Mouse (Mus musculus) G1E-ER4 (cell line): ENCODE measurements around the gene Ttn. TPM values are rescaled to one million over a fixed set of nuclear protein-coding genes. Genes with fewer than 3 reads are reported as not detected.

ENCODE experiments used
- GATA1 ChIP-seq: IDR thresholded peaks from one replicate; pipeline ENCODE4 v1.8.0; 2012; ENCODE audit warnings: low read length, inconsistent platforms
- polyA plus RNA-seq: library from polyadenylated mRNA; stranded (reverse); fragments of >175 nt; gene quantifications from 2 replicates; pipeline ENCODE4 v1.2.3, GENCODE M21; 2012

Ttn gene
- polyA plus RNA-seq, 1 experiment: not detected

DNA sequence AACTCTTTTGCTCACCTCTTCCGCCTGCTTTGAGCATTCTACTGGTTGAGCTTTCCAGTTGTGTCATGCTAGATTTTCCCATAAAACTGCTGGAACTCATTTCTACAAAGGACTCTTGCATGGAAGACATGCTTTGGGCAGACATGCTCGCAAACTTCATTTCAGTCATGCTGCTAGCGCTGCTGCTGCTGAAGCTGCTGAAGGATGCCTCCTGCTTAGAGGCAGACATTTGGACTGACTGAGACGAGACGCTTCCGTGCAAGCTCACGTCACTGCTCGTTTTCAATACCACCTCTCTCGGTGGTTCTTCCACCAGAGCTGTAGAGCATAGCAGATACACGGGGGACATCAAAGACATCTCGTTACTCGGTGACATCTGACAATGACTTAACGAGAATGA lies 276.7 kb downstream of the Ttn start:
- no peak for TF ChIP-seq GATA1

- TF ChIP-seq GATA1: no peak
Measured at GRCm38 (mm10) chr2:76702751-76703150, 279.6 kb downstream of the Ttn start.

GRCm38 (mm10) chr2:76702188-76702587 lies 280.2 kb downstream of the Ttn start:
- no peak for TF ChIP-seq GATA1

DNA sequence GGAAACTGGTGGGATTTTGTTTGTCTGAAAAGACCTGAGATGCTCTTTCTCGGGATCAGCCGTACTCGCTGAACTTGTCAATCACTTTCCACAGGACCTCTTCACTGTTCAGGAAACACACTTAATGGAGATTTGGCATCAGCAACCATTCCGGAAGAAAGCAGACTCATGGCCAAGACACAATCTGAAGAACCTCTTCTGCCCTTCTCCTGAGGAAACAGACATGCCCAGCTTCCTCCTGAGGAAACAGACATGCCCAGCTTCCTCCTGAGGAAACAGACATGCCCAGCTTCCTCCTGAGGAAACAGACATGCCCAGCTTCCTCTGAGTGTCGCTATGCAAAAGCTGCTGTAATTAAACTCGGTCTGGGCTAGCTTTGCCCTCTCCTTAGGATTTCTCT lies 287.1 kb downstream of the Ttn start:
- TF ChIP-seq GATA1: no peak

DNA sequence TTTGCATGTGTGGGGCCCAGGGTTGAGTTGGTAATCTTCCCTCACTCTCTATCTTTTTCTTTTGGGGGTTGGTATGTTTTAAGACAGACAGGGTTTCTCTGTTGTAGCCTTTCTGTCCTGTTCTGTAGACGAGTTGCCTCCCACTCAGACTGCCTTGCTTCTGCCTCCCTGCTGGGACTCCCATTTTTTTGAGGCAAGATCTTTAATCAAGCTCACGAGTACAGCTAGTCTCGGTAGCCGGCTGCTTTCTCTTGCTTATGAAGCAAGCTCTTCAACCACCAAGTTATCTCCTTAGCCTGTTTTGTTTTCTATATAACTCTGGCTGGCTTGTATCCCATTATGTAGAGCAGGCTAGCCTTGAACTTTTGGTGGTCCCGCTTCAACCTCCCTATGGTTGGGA lies 288.6 kb downstream of the Ttn start:
- no peak for TF ChIP-seq GATA1

DNA sequence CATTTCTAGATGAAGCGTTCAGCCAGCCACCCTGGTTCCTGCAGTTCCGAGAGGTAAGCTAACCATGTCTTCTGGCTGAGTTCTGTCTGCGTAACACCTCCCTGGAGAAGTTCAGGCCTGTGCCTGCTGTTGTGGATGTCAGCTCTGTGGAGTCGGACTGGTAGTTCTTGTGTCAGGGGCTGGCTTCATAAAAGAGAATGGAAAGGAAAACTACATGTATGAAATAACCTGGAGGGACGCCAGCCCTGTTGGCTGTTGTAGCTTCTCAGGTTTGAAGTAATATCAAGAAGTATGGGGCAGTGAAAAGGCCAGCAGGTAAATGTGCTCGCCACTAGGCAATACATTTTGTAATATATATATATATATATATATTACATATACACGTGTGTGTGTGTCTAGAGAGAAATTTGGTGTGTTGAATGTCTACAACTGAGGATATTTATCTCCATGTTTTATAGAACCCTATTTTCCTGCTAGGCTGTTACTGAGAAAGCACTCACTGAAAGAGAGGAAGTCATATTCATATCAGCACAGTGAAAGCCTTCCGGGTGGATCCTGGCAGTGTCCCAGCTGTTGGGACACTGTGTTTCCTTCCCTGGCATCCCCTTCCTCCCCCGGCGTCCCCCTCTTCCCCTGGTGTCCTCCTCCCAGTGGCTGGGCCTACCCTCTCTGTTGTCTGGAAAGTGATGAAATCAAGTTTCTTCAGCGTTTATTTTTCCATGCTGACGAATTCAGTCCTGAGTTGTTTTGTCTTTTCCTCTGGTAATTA lies 291.7 kb downstream of the Ttn start:
- TF ChIP-seq GATA1: no peak

DNA sequence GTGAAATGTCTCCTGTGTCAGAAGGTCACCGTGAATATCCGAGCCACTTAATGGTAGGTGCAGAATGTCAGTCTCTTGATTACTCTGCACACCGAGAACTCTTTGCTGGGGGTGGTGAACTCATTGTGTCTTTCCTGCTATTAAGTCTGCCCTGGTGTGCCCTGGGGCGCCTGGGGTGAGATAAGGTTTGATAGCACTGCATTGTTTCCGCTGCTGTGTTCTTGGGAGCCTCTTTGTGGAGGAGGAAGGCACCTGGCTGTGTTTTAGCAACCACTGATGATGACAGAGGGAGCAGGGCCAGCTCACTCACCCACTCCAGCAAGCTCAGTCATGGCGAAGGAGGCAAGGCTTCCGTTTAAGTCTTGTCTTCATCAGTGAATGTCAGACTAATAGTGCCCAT lies 294.2 kb downstream of the Ttn start:
- no peak for TF ChIP-seq GATA1

DNA sequence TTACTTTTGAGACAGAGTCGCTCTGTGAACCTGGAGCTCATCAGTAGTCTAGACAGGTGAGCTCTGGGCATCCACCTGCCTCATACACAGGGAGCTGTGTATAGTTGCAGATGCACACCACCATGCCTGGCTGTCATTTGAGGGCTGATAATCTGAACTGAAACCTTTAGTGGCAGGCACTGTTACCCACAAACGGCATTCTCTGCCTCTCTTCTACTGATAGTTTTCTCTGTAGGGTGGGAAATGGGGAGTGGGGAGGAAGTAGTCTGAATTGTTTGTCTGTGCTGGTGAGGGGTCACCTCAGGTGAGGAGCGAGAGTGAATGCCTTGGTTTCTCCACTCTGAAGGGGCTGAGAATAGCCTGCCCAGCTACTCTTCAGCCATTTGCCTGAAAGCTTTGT lies 294.7 kb downstream of the Ttn start:
- TF ChIP-seq GATA1: no peak

DNA sequence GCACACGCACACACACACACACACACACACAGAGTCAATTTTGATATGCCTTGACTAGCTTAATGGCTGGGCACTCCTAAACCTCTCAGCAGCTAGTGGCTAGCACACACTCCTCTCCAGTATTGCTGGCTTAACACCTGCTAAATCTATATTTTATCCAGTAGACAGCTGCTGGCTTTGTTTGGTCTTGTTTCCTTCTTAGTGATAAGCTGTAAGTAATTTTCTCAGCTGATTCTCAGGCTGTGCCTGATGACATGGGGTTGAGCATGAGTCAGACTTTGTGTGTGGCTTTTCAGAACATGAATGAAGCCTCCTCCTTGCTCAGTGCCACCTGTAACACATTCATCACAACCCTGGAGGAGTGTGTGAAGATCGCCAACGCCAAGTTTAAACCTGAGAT lies 295.4 kb downstream of the Ttn start:
- no peak for TF ChIP-seq GATA1

DNA sequence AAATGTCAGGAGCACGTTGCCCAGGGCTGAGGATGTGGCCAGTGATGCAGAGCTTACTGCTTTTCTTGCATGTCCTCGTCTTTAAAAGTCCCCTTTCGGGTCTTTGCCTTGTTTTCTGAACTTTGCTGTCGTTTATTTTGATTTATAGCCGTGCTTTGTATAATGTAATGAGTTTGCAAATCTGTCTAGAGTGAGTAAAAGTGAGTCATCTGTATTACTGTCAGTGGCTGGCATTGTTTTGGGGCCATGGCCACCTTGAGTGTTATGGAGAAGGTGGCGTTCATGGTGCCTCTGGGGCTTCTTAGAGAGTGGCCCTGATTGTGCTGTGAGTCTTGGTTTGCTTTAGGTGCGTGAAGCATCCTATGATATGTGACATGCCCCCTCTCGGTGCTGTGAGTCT lies 300.0 kb downstream of the Ttn start:
- TF ChIP-seq GATA1: no peak

- TF ChIP-seq GATA1: no peak
Measured at GRCm38 (mm10) chr2:76676401-76677226, 305.7 kb downstream of the Ttn start.

DNA sequence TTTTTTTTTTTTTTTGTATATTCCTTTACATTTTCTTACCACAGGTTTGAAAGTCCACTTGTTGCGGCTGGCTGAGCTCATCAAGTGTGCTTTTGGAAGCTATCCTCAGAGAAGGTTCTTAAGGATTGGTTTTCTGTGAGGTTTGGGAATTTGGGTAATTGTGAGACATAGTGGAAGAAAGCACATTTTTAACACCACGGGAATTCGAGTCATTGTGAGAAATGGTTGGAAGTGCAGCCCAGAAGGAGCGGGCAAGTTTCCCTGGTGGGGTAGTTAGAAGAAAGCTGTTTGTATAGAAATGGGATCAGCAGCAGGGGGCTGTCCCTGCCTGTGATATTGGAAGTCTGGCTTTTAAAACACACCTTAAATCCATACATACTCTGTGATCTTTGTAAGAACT lies 306.4 kb downstream of the Ttn start:
- TF ChIP-seq GATA1: no peak

GRCm38 (mm10) chr2:76675451-76675850 lies 306.9 kb downstream of the Ttn start:
- no peak for TF ChIP-seq GATA1

DNA sequence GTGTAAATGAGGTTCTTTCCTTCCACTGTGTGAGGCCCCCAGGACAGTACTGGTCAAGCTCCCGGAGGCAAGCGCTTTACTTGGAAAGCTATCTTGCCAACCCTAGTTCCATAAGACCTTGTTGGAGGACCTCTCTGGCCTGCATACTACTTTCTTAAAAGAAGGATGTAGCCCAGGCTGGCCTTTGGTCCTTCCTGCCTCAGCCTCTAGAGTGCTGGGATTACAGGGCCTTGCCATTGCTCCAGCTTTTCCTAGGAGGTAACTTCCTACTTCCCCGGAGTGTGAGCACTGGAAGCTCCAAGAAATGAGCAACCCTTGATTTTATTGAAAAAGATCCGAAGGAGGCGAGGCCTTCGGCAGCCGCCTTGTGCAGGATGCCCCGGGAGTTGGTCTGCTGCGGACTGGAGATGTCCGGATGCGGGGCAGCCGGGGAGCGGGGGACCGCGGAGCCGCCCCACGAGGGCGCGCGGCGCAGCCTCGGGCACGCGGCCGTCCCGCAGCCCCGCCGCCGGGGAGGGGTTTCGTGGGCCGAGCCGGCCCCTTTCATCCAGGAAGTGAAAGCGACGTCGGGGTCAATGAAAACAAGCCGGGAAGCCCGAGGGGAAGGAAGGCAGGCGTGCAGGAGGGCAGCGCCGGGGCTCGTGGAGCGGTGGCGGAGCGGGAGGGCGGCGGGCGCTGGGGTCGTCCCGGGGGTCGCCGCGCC lies 307.5 kb downstream of the Ttn start, which contains the start of gene Plekha3:
Plekha3 (plus strand) TSS at position 557 of the 703 bp plus-strand sequence.
- TF ChIP-seq GATA1: no peak

DNA sequence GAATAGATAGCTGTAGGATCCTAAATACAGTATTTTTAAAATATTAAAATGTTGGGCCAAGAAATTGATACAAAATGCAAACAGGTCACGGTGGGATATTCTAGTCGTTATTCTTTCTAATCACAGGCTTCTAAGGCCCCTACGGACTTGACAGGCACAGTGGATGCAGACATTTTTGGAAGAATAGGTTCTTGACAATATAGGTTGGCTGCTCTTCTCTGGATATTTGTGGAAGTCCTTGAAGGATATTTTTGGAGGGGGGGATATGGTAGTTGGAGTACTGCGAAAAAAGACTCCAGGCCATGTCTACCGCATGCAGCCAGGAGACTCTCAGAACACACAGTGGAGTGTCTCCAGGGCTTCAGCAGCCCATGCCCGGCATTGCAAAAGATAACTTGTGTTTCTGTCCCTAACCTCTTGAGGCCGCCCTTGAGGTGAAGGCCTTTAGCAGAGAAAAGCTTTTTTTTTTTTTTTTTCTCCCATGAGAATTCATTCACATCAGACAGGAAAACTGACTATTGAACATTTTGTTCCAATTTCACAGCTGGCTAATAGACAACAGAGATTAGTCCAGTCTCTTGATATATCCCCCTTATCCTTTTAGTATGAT lies 308.8 kb downstream of the Ttn start:
- no peak for TF ChIP-seq GATA1

GRCm38 (mm10) chr2:76672966-76673392 lies 309.4 kb downstream of the Ttn start, which contains the start of gene Fkbp7:
TSS of gene Fkbp7 (minus strand) at chr2:76673116.
- TF ChIP-seq GATA1: no peak
